Mouse (Mus musculus): ENCODE data around the gene Aldh3a2. TPM values are rescaled to one million over a fixed set of nuclear protein-coding genes. Genes with fewer than 3 reads are reported as not detected.
A peak's percentile ranks its signal among the peaks of the same experiment; 100 is the strongest.
"Not testable (repeated sequence)": the region's sequence is repeated elsewhere in the genome, so short reads cannot be mapped to it uniquely, and the experiment has no call there.

The Aldh3a2 gene
- total RNA-seq, 4 experiments from 2014 or later: 60.4 to 66.4 (median 61.1) TPM

DNA sequence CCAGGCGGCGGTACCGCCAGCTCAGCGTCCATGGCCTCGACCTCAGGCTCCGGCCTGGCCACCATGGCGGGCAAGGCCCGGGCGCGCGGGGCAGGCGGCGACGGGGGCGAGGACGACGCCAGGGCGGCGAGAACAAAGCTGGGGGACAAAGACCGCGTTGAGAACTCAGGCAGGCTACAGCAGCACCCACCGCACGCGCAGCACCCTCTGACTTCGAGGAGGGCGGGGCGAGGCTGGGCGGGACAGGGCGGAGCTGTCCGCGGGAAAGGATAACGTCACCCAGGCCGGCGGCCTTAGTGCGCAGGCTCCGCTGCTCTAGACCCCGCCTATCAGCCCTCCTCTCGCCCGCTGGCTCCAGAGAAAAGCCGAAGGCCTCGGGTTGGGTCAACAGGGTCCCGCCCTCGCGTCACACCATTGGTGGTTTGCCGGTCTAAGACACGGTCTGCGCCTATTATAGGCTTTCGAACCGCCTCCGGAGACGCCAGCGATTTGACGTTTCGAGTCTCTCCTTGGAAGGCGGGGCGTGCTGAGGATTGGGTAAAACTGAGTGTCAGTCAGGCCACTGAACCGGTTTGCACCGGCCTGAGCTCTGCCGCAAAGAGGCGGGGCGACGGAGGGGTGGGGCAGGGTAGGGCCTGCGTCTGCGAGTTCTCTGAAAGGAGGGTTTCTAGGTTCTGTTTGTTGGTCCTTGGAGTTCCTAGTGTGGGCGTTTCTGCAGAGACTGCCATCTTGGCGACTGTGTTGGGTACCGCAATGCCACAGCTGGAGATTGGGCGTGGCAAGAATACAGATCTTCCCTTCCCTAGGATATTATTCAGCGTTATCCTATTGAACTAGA is 92.2 kb downstream of the Aldh3a2 start, which contains the start of gene Usp22:
TSS of gene Usp22 (minus strand) at position 235 of the 838 bp plus-strand sequence.
- peak; percentile 100 for DNase-seq (ENCODE audit: low spot score in 2 of 2)

DNA sequence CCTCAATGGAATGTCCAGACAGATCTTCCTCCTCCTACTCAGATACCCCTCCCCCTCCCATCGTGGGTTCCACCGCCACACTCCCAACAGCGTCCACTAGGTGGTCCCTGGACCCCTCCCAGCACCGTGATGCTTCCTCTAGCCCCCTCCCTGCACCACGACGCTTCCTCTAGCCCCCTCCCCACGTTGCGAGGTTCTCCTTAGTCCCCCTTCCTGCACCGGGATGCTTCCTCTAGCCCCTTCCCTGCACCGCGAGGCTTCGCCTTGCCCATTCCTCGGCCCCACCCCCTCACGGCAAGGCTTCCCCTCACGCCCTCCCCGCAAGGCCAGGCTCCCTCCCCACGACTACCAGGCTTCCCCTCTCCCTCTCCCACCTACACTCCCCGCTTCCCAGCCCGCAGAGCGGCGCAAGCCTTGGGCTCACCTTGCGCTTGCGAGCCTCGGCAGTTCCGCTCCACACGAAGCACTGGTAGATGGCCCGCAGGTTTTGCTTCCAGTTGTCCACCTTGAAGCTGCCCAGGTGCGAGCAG is 92.9 kb downstream of the Aldh3a2 start:
- peak; percentile 34 to 37 for DNase-seq (ENCODE audit: low spot score in 2 of 2)

DNA sequence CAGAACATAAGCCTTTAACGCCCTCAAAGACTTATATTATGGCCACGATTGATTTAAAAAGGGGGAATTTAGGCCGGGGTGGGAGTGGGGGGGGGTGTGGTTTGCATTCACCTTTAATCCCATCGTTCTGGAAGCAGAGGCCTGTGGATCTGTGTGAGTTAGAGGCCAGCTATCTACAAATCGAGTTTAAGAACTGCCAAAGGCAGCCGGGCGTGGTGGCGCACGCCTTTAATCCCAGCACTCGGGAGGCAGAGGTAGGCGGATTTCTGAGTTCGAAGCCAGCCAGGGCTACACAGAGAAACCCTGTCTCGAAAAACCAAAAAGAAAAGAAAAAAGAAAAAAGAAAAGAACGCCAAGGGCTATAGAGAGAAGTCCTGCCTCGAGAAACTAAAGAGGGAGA is 93.8 kb downstream of the Aldh3a2 start:
- DNase-seq (ENCODE audit: low spot score in 2 of 2): not testable (repeated sequence)

Other genes starting within 250 kb of the Aldh3a2 start
- gene Kcnj12, start 244.9 kb downstream of the Aldh3a2 start, total RNA-seq (2022): 1 to 10 TPM; 6.7 to 7.8 (median 7.4) TPM
- gene Tnfrsf13b, start 140.7 kb downstream of the Aldh3a2 start, total RNA-seq (2022): 1 to 10 TPM; 2.3 to 3.2 (median 2.8) TPM
- gene Usp22, start 92.4 kb downstream of the Aldh3a2 start, total RNA-seq (2022): 100 to 1,000 TPM; 195 to 218 (median 201) TPM
- gene Aldh3a1, start 59.9 kb downstream of the Aldh3a2 start, total RNA-seq (2022): 1 to 10 TPM in 3 of 4 experiments, under 1 TPM in 1; 0.72 to 2.1 (median 1.5) TPM
- under 1 TPM in 3 of 4 experiments, not detected in 1; 0.31 to 0.39 (median 0.32) TPM for gene Slc47a2, start 75.4 kb upstream of the Aldh3a2 start, total RNA-seq (2022)
- gene Slc47a1, start 110.9 kb upstream of the Aldh3a2 start, total RNA-seq (2022): 1 to 10 TPM; 1.3 to 2.1 (median 1.5) TPM
- gene Rnf112, start 186.7 kb upstream of the Aldh3a2 start, total RNA-seq (2022): 100 to 1,000 TPM; 373 to 488 (median 430) TPM
- 1 to 10 TPM; 5.1 to 7.5 (median 5.6) TPM for gene Mfap4, start 218.0 kb upstream of the Aldh3a2 start, total RNA-seq (2022)
- 10 to 100 TPM; 27.1 to 28.8 (median 28.2) TPM for gene Mapk7, start 226.9 kb upstream of the Aldh3a2 start, total RNA-seq (2022)
- 10 to 100 TPM; 43.1 to 52.1 (median 47.2) TPM for gene B9d1, start 237.7 kb upstream of the Aldh3a2 start, total RNA-seq (2022)